ENCODE assay signal across 16 mouse cellular contexts in the genomic region with DNA sequence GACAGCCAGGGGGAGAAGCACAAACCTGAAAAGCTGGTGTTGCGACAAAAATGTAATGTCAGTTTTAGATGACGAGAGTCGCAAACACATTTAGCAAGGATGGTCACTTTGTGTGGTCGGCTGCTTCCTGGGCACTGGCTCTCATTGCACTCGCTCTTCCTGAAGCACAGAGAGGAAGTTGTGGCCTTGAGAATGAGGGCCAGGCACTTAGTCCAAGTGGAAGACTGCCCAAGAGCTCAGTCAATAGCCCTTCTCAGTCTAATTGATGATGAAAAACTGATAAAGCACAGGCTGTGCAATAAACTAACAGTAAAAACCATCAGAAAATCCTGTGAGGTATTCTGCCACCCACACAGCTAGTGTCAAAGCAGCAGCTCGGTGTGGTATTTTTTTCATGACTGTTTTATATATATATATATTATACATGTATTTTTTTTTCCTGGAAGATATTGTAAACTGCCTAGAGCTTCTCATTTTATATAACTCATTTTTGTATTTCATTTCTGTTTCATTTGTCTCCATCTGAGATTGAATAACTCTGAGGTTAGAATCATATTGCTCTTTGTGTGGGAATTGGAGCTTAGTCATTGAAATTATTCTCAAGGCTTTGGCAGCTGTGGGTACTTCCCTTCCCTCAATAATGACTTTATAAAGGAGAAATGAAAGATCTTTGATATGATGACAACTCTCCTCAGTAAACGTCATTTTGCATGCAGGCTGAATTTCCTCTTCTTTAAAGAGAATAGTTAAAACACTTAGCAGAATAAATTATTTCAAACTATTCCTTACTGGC. TPM values are rescaled to one million over a fixed set of nuclear protein-coding genes. Genes with fewer than 3 reads are reported as not detected.
DNase-seq lines count a peak whose midpoint lies in the region; ATAC-seq and TF ChIP-seq lines count a peak whose summit lies in the region.
"Had no signal": no experiment of that assay in that cellular context is flagged by ENCODE, and none has a peak within 500 bp of the region (broad histone marks: within the 10 kb centered on the region; RNA-seq: fewer than 3 reads in every experiment).

No protein-coding gene starts in this region.

- H3K4me2 ChIP-seq in hindbrain, postnatal 0 days (ENCODE audit: low read depth, low read length) = no peak overlapping the region
- H3K4me2 ChIP-seq: liver, embryonic 12.5 days; midbrain, embryonic 13.5 days; neural tube, embryonic 15.5 days had no signal

- no peak for TF ChIP-seq CTCF in hindbrain, postnatal 0 days (IDR thresholded peaks at IDR 0.05; ENCODE audit: low read depth)

- peak; percentile 30 for DNase-seq in adrenal gland, adult 2 months
- no peak for DNase-seq in adrenal gland, adult (ENCODE audit: inconsistent age in 2 of 2, low spot score in 1 of 2)
- DNase-seq in heart, adult 11 months = peak; percentile 68
- no peak for DNase-seq in heart, adult 8-10 months (ENCODE audit: low spot score)
- DNase-seq in Muller cell, postnatal 12 days (ENCODE audit: inconsistent ontology term) = peak; percentile 72
- peak; percentile 19 for DNase-seq in lung, postnatal 10 days
- no peak for DNase-seq in thymus, postnatal 0 days (ENCODE audit: low spot score)
- no peak for DNase-seq in hindbrain, postnatal 0 days (ENCODE audit: low spot score)
- DNase-seq: heart, postnatal 10 days; thymus, postnatal 25 days had no signal

- no peaks in the 10 kb centered on the region for H3K4me1 ChIP-seq in hindbrain, postnatal 0 days (ENCODE audit: insufficient read depth, low read length)
- H3K4me1 ChIP-seq: liver, embryonic 12.5 days; midbrain, embryonic 13.5 days; neural tube, embryonic 15.5 days had no signal

- H3K36me3 ChIP-seq in hindbrain, postnatal 0 days (ENCODE audit: insufficient read depth, low read length) = no peaks in the 10 kb centered on the region
- H3K36me3 ChIP-seq: liver, embryonic 12.5 days; midbrain, embryonic 13.5 days; neural tube, embryonic 15.5 days had no signal

- H3K27me3 ChIP-seq in hindbrain, postnatal 0 days (ENCODE audit: insufficient read depth, low read length) = no peaks in the 10 kb centered on the region
- H3K27me3 ChIP-seq: liver, embryonic 12.5 days; midbrain, embryonic 13.5 days; neural tube, embryonic 15.5 days had no signal

- H3K4me3 ChIP-seq in hindbrain, postnatal 0 days (ENCODE audit: low read length) = no peak overlapping the region
- H3K4me3 ChIP-seq: liver, embryonic 12.5 days; midbrain, embryonic 13.5 days; neural tube, embryonic 15.5 days had no signal

- ATAC-seq in hindbrain, postnatal 0 days = no peak
- ATAC-seq: intestine, embryonic 16.5 days; liver, embryonic 12.5 days; midbrain, embryonic 13.5 days had no signal

- 78% methylated on average over 7 of the region's 7 CpGs for WGBS in hindbrain, postnatal 0 days

- H3K9ac ChIP-seq in hindbrain, postnatal 0 days (replicated peaks; ENCODE audit: low read length) = no peak overlapping the region
- H3K9ac ChIP-seq: liver, embryonic 12.5 days; midbrain, embryonic 13.5 days; neural tube, embryonic 15.5 days had no signal

- no peak overlapping the region for H3K27ac ChIP-seq in hindbrain, postnatal 0 days
- H3K27ac ChIP-seq: liver, embryonic 12.5 days; midbrain, embryonic 13.5 days; neural tube, embryonic 15.5 days had no signal

- H3K9me3 ChIP-seq in hindbrain, postnatal 0 days (ENCODE audit: low read length) = no peaks in the 10 kb centered on the region
- H3K9me3 ChIP-seq: liver, embryonic 12.5 days; midbrain, embryonic 13.5 days; neural tube, embryonic 15.5 days had no signal

RNA-seq across cellular contexts. Expression of a gene that starts 41.7 kb away (rescaled TPM):
- not detected for total RNA-seq in adrenal gland, adult 2 months (2021)
- not detected in 2 replicates for polyA plus RNA-seq in adrenal gland, adult 2 months (2012; rRNA removed)
- not detected for total RNA-seq in heart, adult 8-10 months (2022)
- not detected in 2 replicates for polyA plus RNA-seq in thymus, postnatal 0 days (2015; fragmentation: Nextera tagmentation; extraction: Ambion mirVana)
- total RNA-seq in hindbrain, postnatal 0 days (2014; rRNA removed) = not detected in 2 replicates
- polyA plus RNA-seq in hindbrain, postnatal 0 days (2015; fragmentation: Nextera tagmentation; extraction: Ambion mirVana) = not detected in 2 replicates
- total RNA-seq: heart, postnatal 10 days; layer of hippocampus, postnatal 25 days; MEL had no signal
- polyA plus RNA-seq: intestine, embryonic 16.5 days; midbrain, embryonic 13.5 days; neural tube, embryonic 15.5 days had no signal

Comparison
In these comparisons a context has a peak if more than half of its experiments do, and no peak if none do; other contexts are left out.
1. DNase-seq: peak in adrenal gland, adult 2 months (single experiment), heart, adult 11 months (single experiment), Muller cell, postnatal 12 days (single experiment) and lung, postnatal 10 days (single experiment); none in adrenal gland, adult (0 of 2), heart, adult 8-10 months (single experiment), thymus, postnatal 0 days (single experiment) and hindbrain, postnatal 0 days (single experiment).